Mouse (Mus musculus): ENCODE data around the gene Dact3.

The Dact3 gene

DNA sequence AGATGAGACGGTGACA lies at the start of gene Dact3:
Gene Dact3 (plus strand): TSS at position 8 of the 16 bp plus-strand sequence.
- DNase-seq (ENCODE audit: low read depth, low spot score): no peak

DNA sequence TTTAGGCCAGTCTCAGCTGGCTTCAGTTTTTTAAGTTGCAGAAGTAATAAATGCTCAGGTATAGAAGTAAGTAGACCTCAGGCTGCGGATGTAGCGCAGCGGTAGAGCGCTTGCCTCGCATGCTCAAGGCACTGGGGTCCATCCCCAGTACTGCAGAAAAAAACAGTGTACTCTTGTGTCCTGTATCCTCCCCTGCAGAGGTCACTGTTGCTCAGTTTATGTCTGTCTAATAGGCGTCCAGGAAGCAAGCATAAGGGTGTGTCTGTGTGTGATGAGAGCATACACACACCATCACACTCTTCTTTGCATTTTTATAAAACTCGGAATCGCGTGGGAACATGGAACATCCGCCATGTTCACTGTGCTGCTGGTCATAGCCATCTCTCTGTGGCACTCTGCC lies 49.3 kb upstream of the Dact3 start:
- DNase-seq (ENCODE audit: low read depth, low spot score): no peak

GRCm38 (mm10) chr7:16826571-16826970 lies 48.5 kb upstream of the Dact3 start:
- DNase-seq (ENCODE audit: low read depth, low spot score): no peak

GRCm38 (mm10) chr7:16827274-16827673 lies 47.8 kb upstream of the Dact3 start:
- DNase-seq (ENCODE audit: low read depth, low spot score): no peak

- DNase-seq (ENCODE audit: low read depth, low spot score): no peak
Measured at GRCm38 (mm10) chr7:16830449-16830848, 44.7 kb upstream of the Dact3 start.

DNA sequence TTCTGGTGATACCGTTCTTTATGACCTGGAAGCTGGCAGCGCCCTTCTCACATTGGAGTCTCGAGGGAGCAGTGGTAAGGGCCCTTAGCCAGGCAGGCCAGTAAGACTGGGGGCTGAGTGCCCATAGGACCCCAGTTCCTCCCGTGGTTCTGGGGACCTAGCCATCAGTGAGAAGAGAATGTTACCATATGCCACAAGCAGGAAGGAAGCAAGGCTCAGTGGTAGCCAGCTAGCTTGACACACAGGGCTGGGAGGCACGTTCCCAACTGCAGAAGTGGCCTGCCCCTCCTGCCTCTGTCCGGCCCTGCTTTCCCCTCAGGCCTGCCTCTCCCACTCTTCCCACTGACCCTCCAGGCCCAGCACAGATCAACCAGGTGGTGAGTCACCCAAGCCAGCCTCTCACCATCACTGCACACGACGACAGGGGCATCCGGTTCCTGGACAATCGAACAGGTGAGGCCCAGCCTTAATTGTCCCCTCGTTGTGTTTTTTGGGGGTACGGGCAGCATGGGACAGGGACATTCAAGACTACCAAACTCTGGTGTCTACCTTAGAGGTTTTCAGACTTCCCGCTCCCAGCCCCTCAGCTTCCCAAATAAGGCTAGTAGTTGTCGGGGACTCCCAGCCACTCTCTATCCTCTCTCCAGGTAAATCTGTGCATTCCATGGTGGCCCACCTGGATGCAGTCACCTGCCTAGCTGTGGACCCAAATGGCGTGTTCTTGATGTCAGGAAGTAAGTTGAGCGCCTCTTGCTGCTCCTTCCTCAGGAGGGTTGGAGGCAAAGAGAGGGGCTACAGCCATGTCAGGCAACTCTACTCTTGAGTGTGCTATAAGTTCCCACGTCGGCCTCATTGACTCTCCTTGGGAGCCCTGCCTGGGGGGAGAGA lies 37.0 kb upstream of the Dact3 start:
- no peak for DNase-seq (ENCODE audit: low read depth, low spot score)

- DNase-seq (ENCODE audit: low read depth, low spot score): no peak
Measured at GRCm38 (mm10) chr7:16838804-16839426, 36.2 kb upstream of the Dact3 start.

- DNase-seq (ENCODE audit: low read depth, low spot score): no peak
Measured at GRCm38 (mm10) chr7:16839427-16840108, 35.5 kb upstream of the Dact3 start.

GRCm38 (mm10) chr7:16840109-16840491 lies 35.0 kb upstream of the Dact3 start:
- no peak for DNase-seq (ENCODE audit: low read depth, low spot score)

- no peak for DNase-seq (ENCODE audit: low read depth, low spot score)
Measured at GRCm38 (mm10) chr7:16841078-16841477, 34.0 kb upstream of the Dact3 start.

DNA sequence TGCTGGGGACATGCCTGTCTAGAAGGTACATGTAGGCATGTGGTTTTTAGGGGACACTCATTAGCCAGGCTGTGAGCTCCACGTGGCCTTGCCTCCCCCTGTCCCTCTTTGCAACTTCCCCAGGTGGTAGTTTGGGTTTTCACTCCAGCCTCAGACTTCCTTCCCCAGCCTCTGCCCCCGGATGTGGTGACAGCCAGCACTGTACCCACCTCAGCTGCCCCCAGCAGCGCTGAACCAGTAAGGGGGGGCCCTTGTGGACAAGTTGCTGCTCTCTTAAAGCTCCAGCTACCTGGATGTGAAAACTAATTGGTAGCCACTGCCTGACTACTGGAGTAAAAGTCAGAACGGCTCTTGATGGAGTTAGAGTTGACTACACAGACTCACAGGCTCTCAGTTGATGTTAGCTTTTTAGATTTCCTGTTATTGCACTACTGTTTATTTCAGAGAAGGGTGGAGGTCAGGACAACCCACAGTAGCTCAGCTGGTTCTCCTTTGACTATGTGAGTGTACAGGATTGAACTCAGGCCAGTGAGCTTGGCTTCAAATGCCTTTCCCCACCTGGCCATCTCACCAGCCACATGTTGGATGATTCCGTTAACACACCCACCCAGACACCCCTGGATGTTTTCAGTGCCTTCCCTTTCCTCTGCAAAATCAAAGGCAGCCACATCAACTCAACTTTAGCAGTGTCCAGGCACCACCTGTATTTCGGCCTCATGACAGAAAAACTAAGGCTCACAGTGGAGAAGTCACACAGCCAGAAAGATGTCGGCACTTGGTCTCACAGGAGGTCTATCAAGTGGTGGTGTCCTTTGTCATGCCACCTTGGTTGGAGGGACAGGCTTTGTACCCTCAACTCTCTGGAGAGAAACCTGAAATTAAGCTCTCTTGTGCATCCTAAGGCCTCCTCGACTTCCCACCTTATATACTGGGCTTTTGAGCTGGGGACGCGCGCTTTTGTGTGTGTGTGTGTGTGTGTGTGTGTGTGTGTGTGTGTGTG lies 33.3 kb upstream of the Dact3 start:
- DNase-seq (ENCODE audit: low read depth, low spot score): no peak

GRCm38 (mm10) chr7:16842645-16843063 lies 32.5 kb upstream of the Dact3 start, which contains the start of gene Prkd2:
TSS of gene Prkd2 (plus strand) at chr7:16842902.
- peak; percentile 60 for DNase-seq (ENCODE audit: low read depth, low spot score)

GRCm38 (mm10) chr7:16843441-16844171 lies 31.5 kb upstream of the Dact3 start:
- no peak for DNase-seq (ENCODE audit: low read depth, low spot score)

DNA sequence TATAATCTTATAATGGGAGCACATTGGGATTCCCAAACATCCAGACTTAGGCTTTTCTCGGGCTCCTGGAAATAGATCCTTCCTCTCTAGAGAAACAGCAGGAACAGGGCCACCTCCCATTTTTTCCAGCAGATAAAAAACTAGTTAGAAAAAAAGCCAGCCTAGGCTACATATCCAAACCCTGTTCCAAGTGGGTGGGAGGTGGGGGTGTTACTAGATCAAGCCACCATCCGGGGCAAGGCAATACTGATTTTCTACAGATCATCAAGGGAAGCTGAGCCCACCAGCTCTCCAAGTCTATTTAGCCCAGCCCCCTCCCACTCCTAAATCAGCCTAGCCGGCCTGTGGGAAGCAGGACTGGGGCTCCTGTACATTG lies 30.4 kb upstream of the Dact3 start:
- DNase-seq (ENCODE audit: low read depth, low spot score): no peak

- DNase-seq (ENCODE audit: low read depth, low spot score): no peak
Measured at GRCm38 (mm10) chr7:16845072-16845819, 29.9 kb upstream of the Dact3 start.

- no peak for DNase-seq (ENCODE audit: low read depth, low spot score)
Measured at GRCm38 (mm10) chr7:16845820-16846167, 29.3 kb upstream of the Dact3 start.

- DNase-seq (ENCODE audit: low read depth, low spot score): no peak
Measured at GRCm38 (mm10) chr7:16846775-16847174, 28.3 kb upstream of the Dact3 start.

- no peak for DNase-seq (ENCODE audit: low read depth, low spot score)
Measured at GRCm38 (mm10) chr7:16847507-16847906, 27.6 kb upstream of the Dact3 start.

- no peak for DNase-seq (ENCODE audit: low read depth, low spot score)
Measured at GRCm38 (mm10) chr7:16848579-16848978, 26.5 kb upstream of the Dact3 start.

DNA sequence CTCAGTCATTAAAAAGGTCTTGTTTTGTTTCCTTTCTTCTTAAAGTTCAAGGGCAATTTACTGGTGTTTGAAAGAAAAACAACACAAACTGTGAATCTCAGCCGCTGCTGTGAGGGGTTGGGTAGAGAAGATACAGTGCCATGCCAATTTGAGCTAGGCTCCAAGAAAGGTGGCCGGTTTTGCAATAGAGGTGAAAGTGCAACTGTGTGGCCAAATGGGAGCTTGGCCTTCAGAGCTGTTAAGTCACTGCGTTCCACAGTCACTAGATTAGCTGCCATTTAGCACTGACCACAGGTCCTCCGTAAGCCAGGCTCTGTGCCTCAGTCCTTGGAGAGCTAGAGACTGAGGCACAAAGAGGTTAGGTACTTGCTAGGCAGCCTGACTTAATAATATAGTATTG lies 23.5 kb upstream of the Dact3 start:
- DNase-seq (ENCODE audit: low read depth, low spot score): no peak
